Mouse (Mus musculus): Measurements from ENCODE around the gene Slc25a20. TPM values are rescaled to one million over a fixed set of nuclear protein-coding genes. Genes with fewer than 3 reads are reported as not detected.

Gene Slc25a20
- polyA plus RNA-seq, 1 experiment: 19.1 TPM

DNA sequence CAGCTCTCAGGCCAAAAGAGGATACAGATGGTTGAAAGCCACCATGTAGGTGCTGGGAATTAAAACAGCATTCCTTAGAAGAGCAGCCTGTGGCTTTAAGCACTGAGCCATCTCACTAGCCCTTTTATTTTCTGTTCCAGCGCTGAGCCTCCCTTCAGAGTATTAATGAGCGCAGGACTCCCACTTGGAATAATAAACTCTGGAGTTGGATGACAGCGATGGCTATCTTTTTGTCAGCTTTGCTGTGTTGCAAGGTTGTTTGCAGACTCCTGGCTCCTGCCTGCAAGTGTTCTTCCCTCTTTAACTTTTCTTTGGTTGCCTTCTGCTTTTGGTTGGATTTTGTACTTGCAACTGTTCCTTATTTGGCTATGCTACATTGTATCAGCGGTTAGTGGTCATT is 32.1 kb downstream of the Slc25a20 start:
- TF ChIP-seq CTCF (IDR thresholded peaks at IDR 0.05; ENCODE audit: borderline replicate concordance, insufficient read depth, low read depth, low read length) (no peak), POLR2A (IDR thresholded peaks at IDR 0.05; ENCODE audit: borderline replicate concordance, insufficient read depth, low read length) (no peak)
- peak in 1 of 2 experiments; percentile 14 for DNase-seq
- Histone ChIP-seq H3K4me1 (ENCODE audit: control insufficient read depth, insufficient read depth, low read length) (no peaks in the 10 kb centered on the region), H3K27me3 (ENCODE audit: control insufficient read depth, insufficient read depth, low read length) (no peaks in the 10 kb centered on the region), H3K27ac (ENCODE audit: insufficient read depth, low read length) (no peak overlapping the region), H3K4me3 (replicated peaks; ENCODE audit: insufficient read depth, low read depth, low read length) (no peak overlapping the region)
- WGBS: 59% methylated on average over 4 of the region's 4 CpGs

- no peak for TF ChIP-seq POLR2A (IDR thresholded peaks at IDR 0.05; ENCODE audit: borderline replicate concordance, insufficient read depth, low read length)
- TF ChIP-seq CTCF (IDR thresholded peaks at IDR 0.05; ENCODE audit: borderline replicate concordance, insufficient read depth, low read depth, low read length): no peak
- 76% methylated on average over 1 of the region's 1 CpGs for WGBS
Observed at GRCm38 (mm10) chr9:108694533-108694932, 32.6 kb downstream of the Slc25a20 start.

GRCm38 (mm10) chr9:108702476-108702875 is 40.6 kb downstream of the Slc25a20 start:
- Histone ChIP-seq H3K27me3 (ENCODE audit: control insufficient read depth, insufficient read depth, low read length) (no peaks in the 10 kb centered on the region), H3K27ac (ENCODE audit: insufficient read depth, low read length) (no peak overlapping the region), H3K4me1 (ENCODE audit: control insufficient read depth, insufficient read depth, low read length) (peaks cover 3% of the 10 kb centered on the region; the same call in 1 of the 2 replicates), H3K4me3 (replicated peaks; ENCODE audit: insufficient read depth, low read depth, low read length) (no peak overlapping the region)
- no peak for DNase-seq
- TF ChIP-seq POLR2A (IDR thresholded peaks at IDR 0.05; ENCODE audit: borderline replicate concordance, insufficient read depth, low read length) (no peak), CTCF (IDR thresholded peaks at IDR 0.05; ENCODE audit: borderline replicate concordance, insufficient read depth, low read depth, low read length) (no peak)

More at GRCm38 (mm10) chr9:108694533-108694932, 32.6 kb downstream of the Slc25a20 start:
- no peak for DNase-seq
- H3K4me3 ChIP-seq (replicated peaks; ENCODE audit: insufficient read depth, low read depth, low read length): no peak overlapping the region
- H3K27me3 ChIP-seq (ENCODE audit: control insufficient read depth, insufficient read depth, low read length): no peaks in the 10 kb centered on the region
- no peaks in the 10 kb centered on the region for H3K4me1 ChIP-seq (ENCODE audit: control insufficient read depth, insufficient read depth, low read length)
- H3K27ac ChIP-seq (ENCODE audit: insufficient read depth, low read length): no peak overlapping the region

- H3K4me1 ChIP-seq (ENCODE audit: control insufficient read depth, insufficient read depth, low read length): peaks cover 3% of the 10 kb centered on the region; the same call in 1 of the 2 replicates
- TF ChIP-seq POLR2A (IDR thresholded peaks at IDR 0.05; ENCODE audit: borderline replicate concordance, insufficient read depth, low read length): no peak
- TF ChIP-seq CTCF (IDR thresholded peaks at IDR 0.05; ENCODE audit: borderline replicate concordance, insufficient read depth, low read depth, low read length): no peak
- WGBS: 44% methylated on average over 12 of the region's 12 CpGs
Observed at GRCm38 (mm10) chr9:108703373-108704110, 41.7 kb downstream of the Slc25a20 start.

GRCm38 (mm10) chr9:108704591-108704990 is 42.7 kb downstream of the Slc25a20 start:
- Histone ChIP-seq H3K4me1 (ENCODE audit: control insufficient read depth, insufficient read depth, low read length) (peaks cover 3% of the 10 kb centered on the region; the same call in 1 of the 2 replicates), H3K27ac (ENCODE audit: insufficient read depth, low read length) (no peak overlapping the region), H3K4me3 (replicated peaks; ENCODE audit: insufficient read depth, low read depth, low read length) (no peak overlapping the region), H3K27me3 (ENCODE audit: control insufficient read depth, insufficient read depth, low read length) (no peaks in the 10 kb centered on the region)
- 44% methylated on average over 7 of the region's 7 CpGs for WGBS
- peak in 1 of 2 experiments; percentile 11 for DNase-seq
- TF ChIP-seq POLR2A (IDR thresholded peaks at IDR 0.05; ENCODE audit: borderline replicate concordance, insufficient read depth, low read length): no peak

More at GRCm38 (mm10) chr9:108703373-108704110, 41.7 kb downstream of the Slc25a20 start:
- Histone ChIP-seq H3K4me3 (replicated peaks; ENCODE audit: insufficient read depth, low read depth, low read length) (no peak overlapping the region), H3K27me3 (ENCODE audit: control insufficient read depth, insufficient read depth, low read length) (no peaks in the 10 kb centered on the region), H3K27ac (ENCODE audit: insufficient read depth, low read length) (no peak overlapping the region)
- no peak for DNase-seq

GRCm38 (mm10) chr9:108707212-108707611 is 45.3 kb downstream of the Slc25a20 start:
- H3K27me3 ChIP-seq (ENCODE audit: control insufficient read depth, insufficient read depth, low read length): no peaks in the 10 kb centered on the region
- 89% methylated on average over 2 of the region's 2 CpGs for whole genome bisulfite sequencing
- H3K4me1 ChIP-seq (ENCODE audit: control insufficient read depth, insufficient read depth, low read length): peaks cover 3% of the 10 kb centered on the region; the same call in 1 of the 2 replicates
- no peak overlapping the region for H3K4me3 ChIP-seq (replicated peaks; ENCODE audit: insufficient read depth, low read depth, low read length)
- no peak for DNase-seq
- H3K27ac ChIP-seq (ENCODE audit: insufficient read depth, low read length): no peak overlapping the region
- TF ChIP-seq POLR2A (IDR thresholded peaks at IDR 0.05; ENCODE audit: borderline replicate concordance, insufficient read depth, low read length): no peak
- TF ChIP-seq CTCF (IDR thresholded peaks at IDR 0.05; ENCODE audit: borderline replicate concordance, insufficient read depth, low read depth, low read length): no peak

DNA sequence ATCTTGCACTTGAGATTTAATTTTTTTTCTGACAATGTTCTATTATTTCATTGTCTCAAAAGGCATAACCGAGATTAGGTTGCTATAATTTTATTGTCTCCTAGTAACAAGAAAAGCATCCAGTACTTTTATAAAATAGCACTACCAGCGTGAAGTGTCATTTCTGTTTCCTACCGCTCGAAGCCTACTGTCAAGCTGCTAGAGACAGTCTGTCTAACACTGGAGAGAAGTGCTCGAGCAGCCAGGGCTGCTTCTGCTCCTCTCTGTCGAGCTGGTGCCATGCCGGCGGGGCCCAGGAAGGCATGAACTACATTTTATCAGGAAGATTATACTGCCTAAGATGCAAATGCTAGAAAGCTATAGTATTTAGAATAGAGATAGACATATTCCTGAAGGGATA is 46.9 kb downstream of the Slc25a20 start:
- H3K4me3 ChIP-seq (replicated peaks; ENCODE audit: insufficient read depth, low read depth, low read length): no peak overlapping the region
- WGBS: 61% methylated on average over 8 of the region's 8 CpGs
- H3K4me1 ChIP-seq (ENCODE audit: control insufficient read depth, insufficient read depth, low read length): peaks cover 3% of the 10 kb centered on the region; the same call in 1 of the 2 replicates
- TF ChIP-seq CTCF (IDR thresholded peaks at IDR 0.05; ENCODE audit: borderline replicate concordance, insufficient read depth, low read depth, low read length): no peak
- no peak for TF ChIP-seq POLR2A (IDR thresholded peaks at IDR 0.05; ENCODE audit: borderline replicate concordance, insufficient read depth, low read length)
- H3K27me3 ChIP-seq (ENCODE audit: control insufficient read depth, insufficient read depth, low read length): no peaks in the 10 kb centered on the region
- no peak overlapping the region for H3K27ac ChIP-seq (ENCODE audit: insufficient read depth, low read length)
- no peak for DNase-seq

GRCm38 (mm10) chr9:108710767-108711166 is 48.9 kb downstream of the Slc25a20 start:
- no peak for DNase-seq

More at GRCm38 (mm10) chr9:108710767-108711166, 48.9 kb downstream of the Slc25a20 start:
- 84% methylated on average over 7 of the region's 7 CpGs for WGBS
- no peak overlapping the region for H3K27ac ChIP-seq (ENCODE audit: insufficient read depth, low read length)
- H3K4me1 ChIP-seq (ENCODE audit: control insufficient read depth, insufficient read depth, low read length): no peaks in the 10 kb centered on the region
- TF ChIP-seq POLR2A (IDR thresholded peaks at IDR 0.05; ENCODE audit: borderline replicate concordance, insufficient read depth, low read length): no peak
- H3K27me3 ChIP-seq (ENCODE audit: control insufficient read depth, insufficient read depth, low read length): no peaks in the 10 kb centered on the region
- H3K4me3 ChIP-seq (replicated peaks; ENCODE audit: insufficient read depth, low read depth, low read length): no peak overlapping the region

Measured in cerebellum, adult 2 months (tissue).